Mouse (Mus musculus): Measurements from ENCODE around the gene Dact1. TPM values are rescaled to one million over a fixed set of nuclear protein-coding genes. Genes with fewer than 3 reads are reported as not detected.

Dact1 gene
- 15.8 and 21.2 TPM in 2 replicates for polyA plus RNA-seq (2015; fragmentation: Nextera tagmentation; extraction: Ambion mirVana)

- 1% methylated on average over 52 of the region's 76 CpGs for whole genome bisulfite sequencing
- peak; percentile 93 for ATAC-seq
Observed at GRCm38 (mm10) chr12:71309581-71310067, at the start of gene Dact1. TSS of gene Dact1 (plus strand) at chr12:71309884.

GRCm38 (mm10) chr12:71264211-71264610 lies 45.5 kb upstream of the Dact1 start:
- no peak overlapping the region for H3K9ac ChIP-seq (ENCODE audit: low read depth, low read length)
- ATAC-seq, result no peak
- H3K4me3 ChIP-seq (ENCODE audit: low read length), result no peak overlapping the region
- H3K9me3 ChIP-seq (ENCODE audit: control insufficient read depth, low read length), result peaks cover 2% of the 10 kb centered on the region; the same call in 1 of the 2 replicates
- H3K4me2 ChIP-seq (ENCODE audit: low read length), result no peak overlapping the region
- no peak overlapping the region for H3K27ac ChIP-seq (ENCODE audit: low read depth, low read length)
- H3K36me3 ChIP-seq (ENCODE audit: control insufficient read depth, insufficient read depth, low read length), result no peaks in the 10 kb centered on the region
- H3K4me1 ChIP-seq (ENCODE audit: control insufficient read depth, insufficient read depth, low read depth, low read length), result no peaks in the 10 kb centered on the region
- WGBS, result 85% methylated on average over 4 of the region's 4 CpGs
- H3K27me3 ChIP-seq (replicated peaks; ENCODE audit: control insufficient read depth, insufficient read depth, low read length), result no peaks in the 10 kb centered on the region

More at GRCm38 (mm10) chr12:71309581-71310067, at the start of gene Dact1:
- peak within 1 kb of the TSS; percentile 80 for H3K4me2 ChIP-seq (ENCODE audit: low read length)
- peak within 1 kb of the TSS; percentile 95 for H3K9ac ChIP-seq (ENCODE audit: low read depth, low read length)
- no peaks in the 10 kb centered on the region for H3K9me3 ChIP-seq (ENCODE audit: control insufficient read depth, low read length)
- H3K27me3 ChIP-seq (replicated peaks; ENCODE audit: control insufficient read depth, insufficient read depth, low read length), result no peaks in the 10 kb centered on the region
- H3K4me1 ChIP-seq (ENCODE audit: control insufficient read depth, insufficient read depth, low read depth, low read length), result peaks cover 5% of the 10 kb centered on the region
- H3K27ac ChIP-seq (ENCODE audit: low read depth, low read length), result peak within 1 kb of the TSS; percentile 92
- H3K4me3 ChIP-seq (ENCODE audit: low read length), result peak within 1 kb of the TSS; percentile 70
- peaks cover 4% of the 10 kb centered on the region; the same call in 1 of the 2 replicates for H3K36me3 ChIP-seq (ENCODE audit: control insufficient read depth, insufficient read depth, low read length)

GRCm38 (mm10) chr12:71269367-71269766 lies 40.3 kb upstream of the Dact1 start:
- H3K27me3 ChIP-seq (replicated peaks; ENCODE audit: control insufficient read depth, insufficient read depth, low read length), result no peaks in the 10 kb centered on the region
- no peak overlapping the region for H3K4me3 ChIP-seq (ENCODE audit: low read length)
- no peaks in the 10 kb centered on the region for H3K36me3 ChIP-seq (ENCODE audit: control insufficient read depth, insufficient read depth, low read length)
- no peak overlapping the region for H3K9ac ChIP-seq (ENCODE audit: low read depth, low read length)
- no peaks in the 10 kb centered on the region for H3K4me1 ChIP-seq (ENCODE audit: control insufficient read depth, insufficient read depth, low read depth, low read length)
- no peaks in the 10 kb centered on the region for H3K9me3 ChIP-seq (ENCODE audit: control insufficient read depth, low read length)
- H3K4me2 ChIP-seq (ENCODE audit: low read length), result no peak overlapping the region
- H3K27ac ChIP-seq (ENCODE audit: low read depth, low read length), result no peak overlapping the region
- ATAC-seq, result no peak
- 94% methylated on average over 7 of the region's 7 CpGs for WGBS

GRCm38 (mm10) chr12:71271131-71271530 lies 38.6 kb upstream of the Dact1 start:
- WGBS, result 67% methylated on average over 5 of the region's 5 CpGs
- no peaks in the 10 kb centered on the region for H3K4me1 ChIP-seq (ENCODE audit: control insufficient read depth, insufficient read depth, low read depth, low read length)
- no peaks in the 10 kb centered on the region for H3K27me3 ChIP-seq (replicated peaks; ENCODE audit: control insufficient read depth, insufficient read depth, low read length)
- H3K9me3 ChIP-seq (ENCODE audit: control insufficient read depth, low read length), result no peaks in the 10 kb centered on the region
- no peak overlapping the region for H3K27ac ChIP-seq (ENCODE audit: low read depth, low read length)
- no peak overlapping the region for H3K9ac ChIP-seq (ENCODE audit: low read depth, low read length)
- no peaks in the 10 kb centered on the region for H3K36me3 ChIP-seq (ENCODE audit: control insufficient read depth, insufficient read depth, low read length)
- H3K4me2 ChIP-seq (ENCODE audit: low read length), result no peak overlapping the region
- no peak overlapping the region for H3K4me3 ChIP-seq (ENCODE audit: low read length)
- no peak for ATAC-seq

GRCm38 (mm10) chr12:71274519-71275237 lies 35.0 kb upstream of the Dact1 start:
- WGBS, result 97% methylated on average over 5 of the region's 5 CpGs
- H3K4me3 ChIP-seq (ENCODE audit: low read length), result no peak overlapping the region
- no peaks in the 10 kb centered on the region for H3K36me3 ChIP-seq (ENCODE audit: control insufficient read depth, insufficient read depth, low read length)
- ATAC-seq, result no peak
- H3K4me2 ChIP-seq (ENCODE audit: low read length), result no peak overlapping the region
- no peak overlapping the region for H3K27ac ChIP-seq (ENCODE audit: low read depth, low read length)
- H3K27me3 ChIP-seq (replicated peaks; ENCODE audit: control insufficient read depth, insufficient read depth, low read length), result no peaks in the 10 kb centered on the region
- H3K9me3 ChIP-seq (ENCODE audit: control insufficient read depth, low read length), result no peaks in the 10 kb centered on the region
- H3K9ac ChIP-seq (ENCODE audit: low read depth, low read length), result no peak overlapping the region
- H3K4me1 ChIP-seq (ENCODE audit: control insufficient read depth, insufficient read depth, low read depth, low read length), result peaks cover 3% of the 10 kb centered on the region

GRCm38 (mm10) chr12:71275906-71276595 lies 33.6 kb upstream of the Dact1 start:
- Histone ChIP-seq H3K9ac (ENCODE audit: low read depth, low read length) (no peak overlapping the region), H3K9me3 (ENCODE audit: control insufficient read depth, low read length) (no peaks in the 10 kb centered on the region), H3K27me3 (replicated peaks; ENCODE audit: control insufficient read depth, insufficient read depth, low read length) (no peaks in the 10 kb centered on the region), H3K4me1 (ENCODE audit: control insufficient read depth, insufficient read depth, low read depth, low read length) (peaks cover 6% of the 10 kb centered on the region), H3K4me3 (ENCODE audit: low read length) (no peak overlapping the region), H3K27ac (ENCODE audit: low read depth, low read length) (no peak overlapping the region), H3K4me2 (ENCODE audit: low read length) (no peak overlapping the region), H3K36me3 (ENCODE audit: control insufficient read depth, insufficient read depth, low read length) (no peaks in the 10 kb centered on the region)
- 76% methylated on average over 8 of the region's 8 CpGs for WGBS
- no peak for ATAC-seq

GRCm38 (mm10) chr12:71279521-71280262 lies 30.0 kb upstream of the Dact1 start:
- Histone ChIP-seq H3K36me3 (ENCODE audit: control insufficient read depth, insufficient read depth, low read length) (no peaks in the 10 kb centered on the region), H3K27me3 (replicated peaks; ENCODE audit: control insufficient read depth, insufficient read depth, low read length) (no peaks in the 10 kb centered on the region), H3K9ac (ENCODE audit: low read depth, low read length) (peak overlapping the region; percentile 22), H3K4me1 (ENCODE audit: control insufficient read depth, insufficient read depth, low read depth, low read length) (peaks cover 6% of the 10 kb centered on the region), H3K4me2 (ENCODE audit: low read length) (peak overlapping the region; percentile 15), H3K4me3 (ENCODE audit: low read length) (no peak overlapping the region), H3K27ac (ENCODE audit: low read depth, low read length) (peak overlapping the region; percentile 23; the same call in 1 of the 2 replicates), H3K9me3 (ENCODE audit: control insufficient read depth, low read length) (peaks cover 3% of the 10 kb centered on the region; the same call in 1 of the 2 replicates)
- ATAC-seq, result peak; percentile 48
- 32% methylated on average over 12 of the region's 12 CpGs for WGBS

- H3K4me1 ChIP-seq (ENCODE audit: control insufficient read depth, insufficient read depth, low read depth, low read length), result peaks cover 6% of the 10 kb centered on the region
- H3K4me3 ChIP-seq (ENCODE audit: low read length), result no peak overlapping the region
- WGBS, result 83% methylated on average over 12 of the region's 12 CpGs
- peaks cover 3% of the 10 kb centered on the region; the same call in 1 of the 2 replicates for H3K9me3 ChIP-seq (ENCODE audit: control insufficient read depth, low read length)
- no peak overlapping the region for H3K4me2 ChIP-seq (ENCODE audit: low read length)
- no peaks in the 10 kb centered on the region for H3K27me3 ChIP-seq (replicated peaks; ENCODE audit: control insufficient read depth, insufficient read depth, low read length)
- H3K27ac ChIP-seq (ENCODE audit: low read depth, low read length), result no peak overlapping the region
- no peak overlapping the region for H3K9ac ChIP-seq (ENCODE audit: low read depth, low read length)
- ATAC-seq, result no peak
- no peaks in the 10 kb centered on the region for H3K36me3 ChIP-seq (ENCODE audit: control insufficient read depth, insufficient read depth, low read length)
Observed at GRCm38 (mm10) chr12:71281201-71281768, 28.4 kb upstream of the Dact1 start.

All from hindbrain, embryonic 16.5 days (tissue).